Mouse (Mus musculus) liver, embryonic 14.5 days (tissue): ENCODE data around the gene Mipol1.

Source experiments
- CTCF ChIP-seq: IDR thresholded peaks from 2 replicates; pipeline ENCODE4 v1.5.1; 2016; ENCODE audit warnings: antibody characterized with exemption, low read depth, control low read depth
- EP300 ChIP-seq: IDR thresholded peaks from 2 replicates; pipeline ENCODE4 v1.6.1; 2016; ENCODE audit warnings: antibody characterized with exemption, low read depth

DNA sequence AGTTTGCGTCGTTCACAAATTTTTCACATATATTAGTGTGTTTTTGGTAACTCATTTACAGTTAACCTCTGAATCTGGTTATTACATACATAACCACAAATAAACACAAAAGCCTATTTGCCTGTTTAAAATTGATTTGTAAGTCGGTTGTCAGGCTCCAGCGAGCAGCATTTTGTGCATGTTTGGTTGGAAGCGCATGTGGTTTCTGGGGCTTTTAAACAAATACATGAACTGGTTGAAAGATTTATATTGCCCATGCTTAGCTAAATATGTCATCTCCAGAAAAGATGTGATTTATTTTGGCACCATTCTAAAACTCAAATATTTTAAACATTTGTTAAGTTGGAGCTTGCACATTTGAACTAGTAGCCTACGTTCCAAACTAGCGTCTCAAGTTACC lies 270.0 kb downstream of the Mipol1 start:
- no peak for TF ChIP-seq EP300
- TF ChIP-seq CTCF: no peak
